Mouse (Mus musculus) macrophage (primary cell): ENCODE results near the gene Rnf31. TPM values are rescaled to one million over a fixed set of nuclear protein-coding genes. Genes with fewer than 3 reads are reported as not detected.

Source experiments
- H3K27ac ChIP-seq: fragments of 350-480 bp; formaldehyde crosslinking; 2 replicates; pipeline ENCODE4 v1.9.0; 2021
- H3K36me3 ChIP-seq: fragments of 350-480 bp; formaldehyde crosslinking; 2 replicates; pipeline ENCODE4 v1.9.0; 2021; ENCODE audit errors: inconsistent target
- H3K4me3 ChIP-seq: fragments of 350-480 bp; formaldehyde crosslinking; 2 replicates; pipeline ENCODE4 v1.9.0; 2021; ENCODE audit errors: inconsistent target
- H3K79me2 ChIP-seq: fragments of 350-480 bp; formaldehyde crosslinking; 2 replicates; pipeline ENCODE4 v1.9.0; 2021; ENCODE audit errors: inconsistent target
- WGBS: methylation state at CpG from one replicate; pipeline ENCODE4 v1.1.7; 2026; ENCODE audit warnings: inconsistent platforms; ENCODE audit not compliant: missing documents; 5-methylcytosine and 5-hydroxymethylcytosine counted together
- polyA plus RNA-seq: library from polyadenylated mRNA; stranded (reverse); fragments of 250-400 nt; gene quantifications from 3 replicates; pipeline ENCODE4 v1.2.4, GENCODE M21; 2018; ENCODE audit warnings: inconsistent platforms

Gene Rnf31
- polyA plus RNA-seq, 1 experiment from 2014 or later: 16.3 TPM

- 95% methylated on average over 14 of the region's 14 CpGs for WGBS
- no peak overlapping the region for H3K27ac ChIP-seq
- no peak overlapping the region for H3K4me3 ChIP-seq
- H3K36me3 ChIP-seq: peaks cover 37% of the 10 kb centered on the region
- H3K79me2 ChIP-seq: peaks cover 54% of the 10 kb centered on the region
These were observed 49.3 kb downstream of the Rnf31 start for GRCm38 (mm10) chr14:55640816-55641215.

GRCm38 (mm10) chr14:55641291-55641690, 49.8 kb downstream of the Rnf31 start:
- WGBS: 70% methylated on average over 13 of the region's 13 CpGs
- H3K4me3 ChIP-seq: no peak overlapping the region
- peaks cover 37% of the 10 kb centered on the region for H3K36me3 ChIP-seq
- peaks cover 59% of the 10 kb centered on the region for H3K79me2 ChIP-seq
- H3K27ac ChIP-seq: no peak overlapping the region

- WGBS: 27% methylated on average over 8 of the region's 8 CpGs
These were observed 51.2 kb downstream of the Rnf31 start for GRCm38 (mm10) chr14:55642679-55643059.

GRCm38 (mm10) chr14:55643060-55643907, 51.8 kb downstream of the Rnf31 start, which contains the start of gene Tm9sf1:
Gene Tm9sf1, minus strand, starts transcription at chr14:55643806.
- WGBS: 0% methylated on average over 85 of the region's 89 CpGs
- H3K27ac ChIP-seq: peak within 1 kb of the TSS; percentile 75
- peaks cover 63% of the 10 kb centered on the region for H3K79me2 ChIP-seq
- H3K4me3 ChIP-seq: peak within 1 kb of the TSS; percentile 89
- peaks cover 28% of the 10 kb centered on the region for H3K36me3 ChIP-seq

More at GRCm38 (mm10) chr14:55642679-55643059, 51.2 kb downstream of the Rnf31 start:
- Histone ChIP-seq H3K27ac (peak overlapping the region; percentile 69), H3K36me3 (peaks cover 35% of the 10 kb centered on the region), H3K4me3 (peak overlapping the region; percentile 89), H3K79me2 (peaks cover 63% of the 10 kb centered on the region)

GRCm38 (mm10) chr14:55644261-55644888, 52.9 kb downstream of the Rnf31 start:
- Histone ChIP-seq H3K27ac (peak overlapping the region; percentile 75), H3K4me3 (peak overlapping the region; percentile 89), H3K79me2 (peaks cover 63% of the 10 kb centered on the region), H3K36me3 (peaks cover 22% of the 10 kb centered on the region)
- 10% methylated on average over 17 of the region's 17 CpGs for WGBS

GRCm38 (mm10) chr14:55649884-55650283, 58.4 kb downstream of the Rnf31 start, which contains the start of gene Tssk4:
Gene Tssk4, plus strand, starts transcription at chr14:55650184.
- no peaks in the 10 kb centered on the region for H3K36me3 ChIP-seq
- 95% methylated on average over 2 of the region's 2 CpGs for WGBS
- H3K27ac ChIP-seq: no peak within 1 kb of the TSS

GRCm38 (mm10) chr14:55651528-55651927, 60.0 kb downstream of the Rnf31 start:
- Histone ChIP-seq H3K36me3 (no peaks in the 10 kb centered on the region), H3K27ac (no peak overlapping the region), H3K79me2 (peaks cover 1% of the 10 kb centered on the region; the same call in 1 of the 2 replicates), H3K4me3 (no peak overlapping the region)
- 92% methylated on average over 7 of the region's 7 CpGs for WGBS

More at GRCm38 (mm10) chr14:55649884-55650283, 58.4 kb downstream of the Rnf31 start, which contains the start of gene Tssk4:
- H3K4me3 ChIP-seq: no peak within 1 kb of the TSS
- H3K79me2 ChIP-seq: peaks cover 18% of the 10 kb centered on the region

Other genes starting within 250 kb of the Rnf31 start
- 25.0 to 28.5 TPM (median 26.3 TPM) in 3 replicates for gene Dhrs4, start 113.0 kb upstream of the Rnf31 start, polyA plus RNA-seq
- 0.04 to 0.05 TPM in 2 of 3 replicates, not detected in the other for gene Carmil3, start 101.1 kb upstream of the Rnf31 start, polyA plus RNA-seq
- gene Cpne6, start 81.3 kb upstream of the Rnf31 start, polyA plus RNA-seq: not detected in 3 replicates
- not detected in 3 replicates for gene Nrl, start 66.7 kb upstream of the Rnf31 start, polyA plus RNA-seq
- gene Pck2, start 51.4 kb upstream of the Rnf31 start, polyA plus RNA-seq: 5.9 to 15.5 TPM (median 7.9 TPM) in 3 replicates
- 44.4 to 59.1 TPM (median 44.6 TPM) in 3 replicates for gene Dcaf11, start 31.7 kb upstream of the Rnf31 start, polyA plus RNA-seq
- gene A730061H03Rik, start 31.3 kb upstream of the Rnf31 start, polyA plus RNA-seq: 0.86 TPM in 1 of 3 replicates, not detected in the others
- gene Fitm1, start 16.1 kb upstream of the Rnf31 start, polyA plus RNA-seq: not detected in 3 replicates
- gene Psme1, start 13.6 kb upstream of the Rnf31 start, polyA plus RNA-seq: 213 to 335 TPM (median 292 TPM) in 3 replicates
- gene Emc9, start 6.4 kb upstream of the Rnf31 start, polyA plus RNA-seq: 11.9 to 22.1 TPM (median 17.9 TPM) in 3 replicates
- gene Psme2, start 595 bp upstream of the Rnf31 start, polyA plus RNA-seq: 172 to 350 TPM (median 300 TPM) in 3 replicates
- gene Irf9, start 11.9 kb downstream of the Rnf31 start, polyA plus RNA-seq: 57.2 to 69.1 TPM (median 61.1 TPM) in 3 replicates
- not detected in 3 replicates for gene Rec8, start 26.3 kb downstream of the Rnf31 start, polyA plus RNA-seq
- 18.4 to 47.7 TPM (median 21.3 TPM) in 3 replicates for gene Ipo4, start 44.2 kb downstream of the Rnf31 start, polyA plus RNA-seq
- 0.29 to 1.2 TPM (median 1.1 TPM) in 3 replicates for gene Gm49378, start 46.2 kb downstream of the Rnf31 start, polyA plus RNA-seq
- gene Tm9sf1, start 52.1 kb downstream of the Rnf31 start, polyA plus RNA-seq: 35.2 to 63.2 TPM (median 58.1 TPM) in 3 replicates
- 0.34 TPM in 1 of 3 replicates, not detected in the others for gene Tssk4, start 58.5 kb downstream of the Rnf31 start, polyA plus RNA-seq
- 25.4 to 29.3 TPM (median 26.3 TPM) in 3 replicates for gene Mdp1, start 68.8 kb downstream of the Rnf31 start, polyA plus RNA-seq
- 27.4 to 36.4 TPM (median 34.4 TPM) in 3 replicates for gene Gmpr2, start 80.2 kb downstream of the Rnf31 start, polyA plus RNA-seq
- gene Nedd8, start 80.4 kb downstream of the Rnf31 start, polyA plus RNA-seq: 136 to 262 TPM (median 187 TPM) in 3 replicates
- gene Tinf2, start 90.1 kb downstream of the Rnf31 start, polyA plus RNA-seq: 9.0 to 10.5 TPM (median 10.4 TPM) in 3 replicates
- gene Tgm1, start 122.2 kb downstream of the Rnf31 start, polyA plus RNA-seq: 1.2 to 4.3 TPM (median 3.6 TPM) in 3 replicates
- 7.5 to 16.7 TPM (median 12.4 TPM) in 3 replicates for gene Rabggta, start 130.6 kb downstream of the Rnf31 start, polyA plus RNA-seq
- gene Dhrs1, start 154.0 kb downstream of the Rnf31 start, polyA plus RNA-seq: 63.5 to 108 TPM (median 106 TPM) in 3 replicates
- gene Nop9, start 154.0 kb downstream of the Rnf31 start, polyA plus RNA-seq: 9.3 to 22.6 TPM (median 12.9 TPM) in 3 replicates
- gene Cideb, start 166.8 kb downstream of the Rnf31 start, polyA plus RNA-seq: 0.22 to 0.72 TPM (median 0.41 TPM) in 3 replicates
- gene Ltb4r2, start 169.7 kb downstream of the Rnf31 start, polyA plus RNA-seq: 0.10 TPM in 1 of 3 replicates, not detected in the others
- gene Ltb4r1, start 174.3 kb downstream of the Rnf31 start, polyA plus RNA-seq: 0.25 to 0.33 TPM (median 0.32 TPM) in 3 replicates
- 0.04 to 0.07 TPM in 2 of 3 replicates, not detected in the other for gene Adcy4, start 192.4 kb downstream of the Rnf31 start, polyA plus RNA-seq
- 11.7 to 24.6 TPM (median 17.7 TPM) in 3 replicates for gene Ripk3, start 197.2 kb downstream of the Rnf31 start, polyA plus RNA-seq
- gene Nfatc4, start 231.4 kb downstream of the Rnf31 start, polyA plus RNA-seq: not detected in 3 replicates